Mouse (Mus musculus) C3H10T1/2 (cell line): ENCODE measurements around the gene Mreg. TPM values are rescaled to one million over a fixed set of nuclear protein-coding genes. Genes with fewer than 3 reads are reported as not detected.

Experiments
- polyA plus RNA-seq, 2 experiments: library from polyadenylated mRNA; unstranded; fragments of >200 nt; fragmentation: generic; extraction: Trizol; gene quantifications; one replicate each; pipeline ENCODE4 v1.2.1; 2012; ENCODE audit warnings: missing spikeins in 2 of 2

The Mreg gene
- under 1 TPM; 0.04 to 0.12 TPM for polyA plus RNA-seq

GRCm38 (mm10) chr1:72211701-72212699, at the start of gene Mreg:
TSS of gene Mreg (minus strand) at chr1:72212307.

Other genes starting within 250 kb of the Mreg start
- gene Pecr, start 72.0 kb upstream of the Mreg start, polyA plus RNA-seq = 1 to 10 TPM; 4.4 to 9.0 TPM
- under 1 TPM; 0.06 to 0.45 TPM for gene Tmem169, start 72.1 kb upstream of the Mreg start, polyA plus RNA-seq
- gene Xrcc5, start 95.1 kb upstream of the Mreg start, polyA plus RNA-seq = 10 to 100 TPM in 1 of 2 experiments, 1 to 10 TPM in 1; 2.2 to 12.1 TPM